Mouse (Mus musculus): ENCODE data around the gene Ctsw. TPM values are rescaled to one million over a fixed set of nuclear protein-coding genes. Genes with fewer than 3 reads are reported as not detected.

Ctsw gene
- total RNA-seq, 2 experiments from 2014 or later = 0.25 to 1.5 TPM

DNA sequence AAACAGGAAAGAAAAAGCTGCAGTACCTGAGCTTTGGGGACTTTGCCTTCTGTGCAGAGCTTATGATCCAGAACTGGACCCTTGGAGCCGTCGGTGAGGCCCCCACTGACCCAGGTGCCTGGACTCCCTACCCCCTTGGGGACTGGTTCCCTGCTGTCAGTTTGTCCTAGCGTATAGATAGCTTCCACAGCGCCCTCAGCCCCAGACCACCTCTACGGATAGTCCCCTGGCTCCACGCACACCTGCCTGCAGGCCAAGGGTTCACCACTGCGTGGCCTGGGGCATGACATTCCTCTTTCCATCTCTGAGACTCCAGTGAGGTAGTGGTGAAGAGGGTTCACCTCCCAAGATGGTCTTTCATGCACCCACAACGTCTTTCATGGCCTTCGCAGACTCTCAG is 5.1 kb downstream of the Ctsw start:
- DNase-seq = no peak

GRCm38 (mm10) chr19:5461411-5461810 is 6.9 kb downstream of the Ctsw start:
- DNase-seq = no peak

DNA sequence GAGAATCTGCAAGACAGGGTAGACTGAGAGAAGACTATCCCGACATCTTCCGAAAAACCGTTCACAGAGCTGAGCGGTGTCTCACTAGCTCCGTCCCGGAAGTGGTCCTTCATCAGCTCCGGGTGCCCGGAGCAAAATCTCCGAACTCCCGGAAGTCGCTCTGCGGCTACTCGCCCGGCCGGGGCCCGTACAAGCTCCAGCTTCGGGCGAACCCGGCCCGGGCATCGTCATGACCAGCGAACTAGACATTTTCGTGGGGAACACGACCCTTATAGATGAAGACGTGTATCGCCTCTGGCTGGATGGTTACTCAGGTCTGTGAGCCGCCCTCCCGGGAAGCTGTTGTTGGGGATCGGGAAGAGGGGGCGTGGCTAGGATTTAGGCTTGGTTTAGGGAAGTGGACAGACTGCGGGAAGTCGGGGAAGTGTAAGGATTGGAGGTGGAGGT is 7.8 kb downstream of the Ctsw start, which contains the start of gene Fibp:
Gene Fibp (plus strand): TSS at position 151 of the 447 bp plus-strand sequence.
- DNase-seq = peak; percentile 90 to 92

GRCm38 (mm10) chr19:5459896-5460295 is 8.4 kb downstream of the Ctsw start:
- no peak for DNase-seq

DNA sequence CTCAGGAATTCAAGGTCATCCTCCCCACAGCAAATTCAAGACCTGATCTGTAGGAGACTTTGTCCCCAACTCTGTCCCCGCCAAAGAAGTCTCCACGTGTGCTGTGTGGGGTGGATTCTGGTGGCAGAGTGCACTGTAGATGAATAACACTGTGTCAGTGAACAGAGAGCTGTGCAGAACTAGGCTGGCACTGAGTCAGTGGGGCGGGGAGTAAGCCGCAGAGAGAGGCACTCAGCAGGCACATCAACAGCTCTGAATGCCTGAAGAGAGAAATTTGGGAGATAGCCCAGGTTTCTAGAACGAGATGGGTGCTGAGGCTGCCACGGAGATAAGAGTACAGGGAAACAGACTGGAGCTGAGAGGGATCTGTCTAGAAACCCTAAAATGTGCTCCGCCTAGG is 9.3 kb downstream of the Ctsw start:
- DNase-seq = peak; percentile 48 to 53

GRCm38 (mm10) chr19:5457746-5458442 is 10.4 kb downstream of the Ctsw start, which contains the start of gene Ccdc85b:
Ccdc85b (minus strand) TSS chr19:5457894.
- DNase-seq = no peak

DNA sequence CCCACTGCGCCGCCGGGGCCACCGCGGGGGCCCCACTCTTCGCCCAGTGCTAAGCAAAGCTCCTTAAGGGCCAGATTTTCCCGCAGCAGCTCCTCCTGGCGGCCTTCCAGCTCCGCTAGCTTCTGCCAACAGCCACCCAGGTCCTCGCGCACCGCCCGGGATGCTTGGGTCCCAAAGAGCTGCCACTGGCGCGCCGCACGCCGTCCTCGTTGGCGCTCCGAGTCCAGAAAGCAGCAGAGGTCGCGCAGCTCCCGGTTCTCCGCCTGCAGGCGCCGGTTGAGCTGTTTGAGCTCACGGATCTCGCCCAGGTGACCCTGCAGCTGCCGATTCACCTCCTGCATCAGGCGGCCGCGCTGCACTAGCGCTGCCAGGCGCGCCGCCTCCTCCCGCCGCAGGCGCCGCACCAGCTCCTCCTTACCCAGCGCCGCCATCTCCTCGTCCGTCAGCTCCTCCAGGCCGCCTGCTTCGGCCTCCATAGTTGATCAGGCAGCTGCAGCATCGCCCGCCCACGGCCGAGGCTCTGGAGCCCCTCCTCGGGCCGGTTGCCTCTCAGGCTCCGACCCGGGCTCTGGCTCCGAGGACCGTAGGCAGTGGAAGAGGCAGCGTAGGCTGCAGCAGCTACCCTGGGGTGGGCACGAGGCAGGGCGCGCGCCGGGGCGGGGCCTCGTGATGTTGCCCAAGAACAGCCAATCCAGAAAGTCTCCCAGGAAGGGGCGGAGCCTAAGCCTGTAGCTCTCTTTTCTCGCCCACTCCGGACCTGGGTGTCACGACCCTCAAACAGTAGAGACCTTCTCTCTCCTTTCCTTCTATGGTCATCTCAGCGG is 11.2 kb downstream of the Ctsw start:
- DNase-seq = peak; percentile 97

DNA sequence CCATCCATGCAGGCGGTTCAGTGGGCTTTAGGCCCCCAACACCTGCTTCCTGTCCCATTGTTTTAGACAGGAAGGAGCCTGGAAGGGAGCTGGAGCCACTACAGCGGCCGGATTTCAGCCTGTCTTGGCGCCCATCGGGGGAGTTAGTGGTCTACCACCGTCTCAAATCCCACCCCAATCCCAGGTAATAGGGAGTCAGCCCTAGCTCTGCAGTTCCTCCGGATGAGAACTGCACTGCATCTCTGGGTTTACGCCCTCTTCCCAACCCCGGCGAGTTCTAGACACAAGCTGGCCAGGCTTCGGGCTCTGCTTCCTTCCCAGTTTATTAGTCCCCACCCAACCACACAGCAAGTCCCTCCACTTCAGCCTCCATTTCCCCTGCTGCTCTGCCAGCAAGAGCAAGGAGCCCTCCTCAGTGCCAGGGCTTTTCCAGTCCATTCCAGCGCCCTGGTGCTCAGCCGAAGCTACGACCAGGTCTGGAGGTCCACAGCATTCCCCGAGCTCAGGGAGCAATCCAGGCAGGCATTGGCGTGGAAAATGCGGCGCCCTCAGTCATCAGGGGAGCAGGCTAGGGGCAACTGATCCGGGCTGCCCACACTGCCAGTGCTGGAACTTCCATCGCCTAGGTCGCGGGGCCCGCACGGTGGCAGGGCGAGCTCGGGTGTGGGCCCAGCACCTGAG is 11.9 kb downstream of the Ctsw start:
- DNase-seq = peak; percentile 69 to 76

DNA sequence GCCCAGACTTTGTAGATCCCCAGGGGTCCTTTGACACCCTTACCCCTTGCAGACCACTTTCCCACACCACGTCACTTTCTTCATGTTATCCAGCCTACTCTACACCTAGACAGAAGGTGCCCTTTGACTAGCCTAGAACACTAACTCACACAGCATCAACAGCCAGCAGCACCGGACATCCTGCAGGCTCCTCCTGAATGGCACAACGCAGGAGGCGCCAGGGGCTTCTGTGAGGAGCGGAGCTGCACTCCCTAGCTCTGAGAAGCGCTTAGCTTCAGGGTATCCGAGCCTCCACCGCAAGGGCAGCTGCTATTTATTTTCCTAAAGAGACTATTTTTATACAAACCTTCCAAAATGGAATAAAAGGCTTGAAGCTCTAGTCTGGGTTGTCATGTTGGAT is 12.7 kb downstream of the Ctsw start:
- peak in 1 of 2 experiments; percentile 33 for DNase-seq

- DNase-seq = no peak
Measured at GRCm38 (mm10) chr19:5455037-5455436, 13.3 kb downstream of the Ctsw start.

DNA sequence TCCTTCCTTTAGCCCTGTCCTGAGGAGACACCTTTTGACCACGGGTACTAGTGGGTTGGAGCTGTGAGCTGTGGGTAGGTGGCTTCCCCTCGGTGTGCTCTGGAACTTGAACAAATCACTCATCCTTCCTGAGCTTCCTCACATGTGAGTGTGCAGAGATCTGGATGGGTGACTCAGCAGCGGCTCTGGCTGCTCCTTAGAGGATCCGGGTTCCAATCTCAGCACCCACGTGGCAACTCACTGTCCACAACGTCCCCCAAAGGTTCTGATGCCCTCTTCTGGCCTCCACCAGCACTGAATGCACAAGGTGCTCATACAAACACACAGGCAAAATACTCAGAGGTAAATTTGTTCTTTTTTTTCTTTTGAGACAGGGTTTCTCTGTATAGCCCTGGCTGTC is 16.5 kb downstream of the Ctsw start:
- DNase-seq = no peak

DNA sequence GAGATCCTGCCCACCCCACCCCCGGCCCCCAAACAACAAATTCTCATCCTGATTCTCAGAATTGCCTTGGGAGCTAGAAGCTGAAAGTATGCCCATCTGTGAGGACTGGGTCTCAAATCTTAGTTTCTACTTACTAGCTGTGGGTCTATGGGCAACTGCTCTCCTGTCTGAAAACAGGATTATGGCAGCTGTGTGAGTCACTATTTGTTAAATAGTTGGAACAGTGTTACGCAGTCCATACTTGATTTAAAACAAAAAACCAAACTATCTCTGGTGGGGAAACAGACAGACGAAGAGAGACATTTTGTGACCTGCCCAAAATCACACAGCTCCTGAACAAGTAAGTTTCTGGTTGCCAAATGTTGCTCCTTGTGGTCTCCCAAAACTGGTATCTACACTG is 18.6 kb downstream of the Ctsw start:
- DNase-seq = no peak

DNA sequence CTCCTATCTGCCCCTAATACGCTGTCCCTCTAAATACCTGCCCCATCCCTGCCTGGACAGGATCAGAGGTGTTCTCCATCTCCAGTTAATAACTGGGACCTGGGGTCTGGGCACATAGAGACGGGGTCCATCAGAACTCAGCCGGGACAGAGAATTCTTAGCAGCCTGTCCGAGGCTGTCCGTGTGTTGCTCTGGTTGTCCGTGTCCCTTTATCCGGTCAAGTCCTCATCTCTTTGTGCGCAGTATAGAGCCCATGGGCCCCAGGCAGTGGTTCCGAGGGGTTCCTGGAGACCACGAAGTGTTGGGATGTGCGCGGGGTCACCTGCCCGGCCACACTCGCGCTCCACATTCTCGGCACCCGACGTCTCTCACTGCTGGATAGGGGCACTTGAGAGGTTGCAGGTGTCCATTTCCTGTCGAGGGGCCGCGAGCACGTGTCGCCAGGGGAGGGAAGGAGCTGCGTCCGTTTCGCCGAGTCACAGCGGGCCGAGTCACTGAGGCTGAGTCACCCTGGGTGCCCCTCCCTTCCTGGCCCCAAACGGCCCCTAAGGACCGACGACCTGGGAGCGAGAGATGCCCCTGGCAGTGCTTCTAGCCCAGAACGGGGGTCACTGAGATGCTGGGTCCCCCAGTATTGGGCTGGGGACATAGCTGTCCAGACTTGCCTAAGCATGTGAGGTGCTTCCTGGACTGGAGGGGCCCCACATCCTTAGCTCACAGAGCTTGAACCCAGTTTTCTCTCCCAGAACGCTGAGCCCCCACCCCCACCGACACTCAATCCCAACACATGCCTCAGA is 19.8 kb downstream of the Ctsw start:
- peak in 1 of 2 experiments; percentile 36 for DNase-seq

DNA sequence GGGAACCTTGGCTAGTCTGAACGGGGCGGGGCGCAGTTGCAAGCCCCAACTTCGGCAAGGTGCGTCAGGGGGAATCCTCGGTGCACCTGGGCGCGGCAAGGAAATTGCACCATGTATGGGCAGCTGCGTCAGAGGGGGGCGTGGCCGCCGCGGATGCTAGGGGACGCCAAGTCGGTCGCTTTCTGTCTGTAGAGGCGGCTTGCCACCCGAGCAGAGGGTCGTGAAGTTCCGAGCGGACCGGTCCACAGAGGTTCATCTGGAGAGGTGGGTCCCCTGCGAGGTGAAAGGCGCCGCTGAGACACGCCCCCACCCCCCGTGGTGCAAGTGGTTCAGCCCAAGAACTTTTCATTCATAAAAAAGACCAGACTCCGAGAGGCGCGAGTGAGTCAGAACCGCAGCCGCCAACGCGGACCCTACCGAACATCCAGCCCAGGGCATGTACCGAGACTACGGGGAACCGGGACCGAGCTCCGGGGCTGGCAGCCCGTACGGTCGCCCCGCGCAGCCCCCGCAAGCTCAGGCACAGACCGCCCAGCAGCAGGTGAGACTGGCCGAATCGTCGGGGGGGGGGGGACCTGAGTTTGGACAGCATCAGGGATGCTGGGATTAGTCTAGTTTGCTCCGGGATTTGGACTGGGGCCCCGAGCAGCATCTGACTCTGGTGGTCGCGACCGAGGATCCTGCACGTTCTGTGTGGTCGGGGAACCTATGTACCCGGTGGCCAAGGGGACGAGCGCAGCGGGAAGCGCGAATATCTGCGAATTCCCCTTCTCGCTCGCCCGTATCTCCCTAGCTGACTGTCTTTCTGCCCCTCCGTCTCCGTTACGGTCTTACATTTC is 20.6 kb downstream of the Ctsw start, which contains the start of gene Fosl1:
Gene Fosl1 (plus strand): TSS at position 33 of the 839 bp plus-strand sequence.
- DNase-seq = peak; percentile 69 to 82

- no peak for DNase-seq
Measured at GRCm38 (mm10) chr19:5445747-5446146, 22.6 kb downstream of the Ctsw start.

DNA sequence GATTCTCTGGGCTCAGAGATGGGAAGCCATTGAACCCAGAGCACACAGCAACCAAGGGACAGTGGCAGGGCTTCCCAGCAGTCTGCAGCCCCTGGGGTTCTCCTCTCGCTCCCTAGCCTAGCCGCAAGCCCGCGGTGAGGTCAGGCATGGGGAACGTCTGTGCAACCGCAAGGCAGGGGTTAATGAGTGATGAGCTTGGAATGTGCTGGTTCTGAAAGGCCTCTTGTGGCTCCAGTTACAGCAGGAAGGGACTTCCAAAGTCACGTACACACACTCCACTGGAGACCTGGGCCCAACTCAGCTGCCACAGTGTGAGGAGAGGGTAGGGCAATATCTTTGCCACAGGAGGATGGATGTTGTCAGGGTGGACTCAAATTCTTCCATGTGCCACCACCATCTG is 23.4 kb downstream of the Ctsw start:
- no peak for DNase-seq

DNA sequence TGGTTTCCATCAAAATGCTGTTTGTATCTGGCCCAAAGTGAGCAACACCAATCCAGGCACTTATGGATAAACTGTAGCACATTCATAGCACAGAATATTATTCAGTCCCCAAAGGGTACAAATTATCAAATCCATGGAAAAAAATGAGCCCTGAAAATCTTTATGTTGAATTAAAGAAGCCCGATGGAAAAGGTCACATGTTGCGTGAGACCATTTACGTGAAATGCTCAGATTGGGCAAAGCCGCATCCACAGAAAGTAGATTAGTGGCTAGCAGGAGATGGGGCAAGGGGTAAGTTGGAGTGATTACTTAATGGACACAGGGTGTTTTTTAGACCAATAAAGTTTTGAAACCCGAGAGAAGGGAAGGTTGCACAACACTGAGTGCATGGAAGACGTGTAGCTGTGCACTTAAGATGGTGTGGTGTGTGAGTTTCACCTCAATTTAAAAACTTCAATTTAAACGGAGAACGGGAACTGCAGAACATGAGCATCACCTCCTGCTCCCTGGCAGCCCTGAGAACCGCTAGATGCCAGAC is 23.9 kb downstream of the Ctsw start:
- no peak for DNase-seq

GRCm38 (mm10) chr19:5433951-5434350 is 34.4 kb downstream of the Ctsw start:
- no peak for DNase-seq

DNA sequence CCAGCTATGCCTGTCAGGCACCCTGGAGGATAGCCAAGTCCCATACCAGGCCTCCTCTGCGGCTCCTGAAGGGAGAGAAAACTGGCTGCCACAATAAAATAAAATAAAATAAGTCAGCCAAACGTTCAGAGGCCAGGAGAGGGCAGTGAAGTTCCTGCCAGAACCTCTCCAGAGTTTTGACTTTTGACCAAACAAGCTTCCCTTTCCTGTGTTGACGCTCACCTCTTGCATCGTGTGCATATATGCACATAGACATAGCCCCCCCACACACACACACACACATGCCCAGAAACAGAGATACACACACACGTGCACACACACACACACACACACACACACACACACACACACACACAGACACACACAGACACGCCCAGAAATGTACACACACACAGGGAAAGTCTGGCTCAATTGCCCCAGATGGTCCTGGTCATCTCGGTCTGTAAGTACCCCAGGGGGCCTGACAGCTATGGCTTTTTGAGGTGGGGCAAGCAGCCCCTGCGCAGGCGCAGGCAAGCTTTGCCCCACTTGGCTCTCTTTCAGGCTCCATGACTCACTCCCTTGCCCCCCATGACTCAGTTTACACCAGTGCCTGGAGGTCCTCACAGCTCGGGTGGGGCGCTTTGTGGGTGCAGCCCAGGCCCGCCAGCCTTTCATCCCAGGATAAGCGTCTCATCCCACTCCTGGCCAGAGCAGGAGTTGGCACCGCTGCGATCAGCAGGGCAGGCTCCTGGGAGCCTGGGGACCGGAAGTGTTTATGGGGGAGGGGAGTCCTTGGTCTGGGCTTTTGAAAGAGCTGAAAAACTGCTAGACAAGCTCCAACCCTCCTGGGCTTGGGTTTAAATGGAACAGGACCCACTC is 35.1 kb downstream of the Ctsw start:
- peak; percentile 74 for DNase-seq
